Mouse (Mus musculus) erythroblast, embryonic 14.5 days (primary cell): ENCODE results near the gene Ubb.

Source experiments
- GATA1 ChIP-seq: IDR thresholded peaks from 2 replicates; pipeline ENCODE4 v1.6.1; 2012; ENCODE audit warnings: low read length, inconsistent platforms, mixed read lengths
- TAL1 ChIP-seq: IDR thresholded peaks from 3 replicates; pipeline ENCODE4 v1.6.1; 2012; ENCODE audit warnings: low read length, inconsistent platforms, mixed read lengths

GRCm38 (mm10) chr11:62553186-62553585 lies 2.2 kb downstream of the Ubb start:
- no peak for TF ChIP-seq TAL1
- TF ChIP-seq GATA1 = no peak
